Mouse (Mus musculus) liver, adult 2 months (tissue): ENCODE results near the gene Mospd3.
A peak's percentile ranks its signal among the peaks of the same experiment; 100 is the strongest.

Experiments used
- CTCF ChIP-seq: fragments of 200-500 bp; IDR thresholded peaks from 2 replicates; pipeline ENCODE4 v1.5.1; 2011; ENCODE audit warnings: low read depth, low read length, control low read depth
- POLR2A ChIP-seq: fragments of 200-500 bp; IDR thresholded peaks from 2 replicates; pipeline ENCODE4 v1.6.1; 2011; ENCODE audit warnings: low read length, control low read depth; ENCODE audit not compliant: insufficient read depth; ENCODE audit errors: extremely low read depth

DNA sequence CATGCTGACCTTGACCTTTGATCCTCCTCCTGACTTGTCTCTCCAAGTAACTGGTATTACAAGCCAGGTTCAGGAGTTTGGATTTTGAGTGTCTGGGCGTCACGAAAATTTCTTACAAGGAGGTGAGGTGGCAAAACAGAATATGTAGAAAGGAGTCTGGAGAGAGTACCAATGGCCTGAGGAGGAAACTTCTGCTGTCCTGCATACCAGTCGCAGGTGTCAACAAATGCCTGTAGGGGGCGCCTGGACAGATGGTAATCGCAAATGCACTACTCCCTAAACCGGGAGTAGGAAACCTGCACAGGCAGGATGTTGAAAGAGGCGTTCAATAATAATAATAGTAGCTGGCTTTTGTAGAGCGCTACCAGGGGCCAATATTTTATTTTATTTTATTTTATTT is 15.9 kb downstream of the Mospd3 start:
- TF ChIP-seq CTCF (peak; percentile 59), POLR2A (no peak)
